Mouse (Mus musculus): Measurements from ENCODE around the gene Pacrg.
A peak's percentile ranks its signal among the peaks of the same experiment; 100 is the strongest.

The Pacrg gene

GRCm38 (mm10) chr17:10840148-10840707, at the start of gene Pacrg, which contains the start of gene Prkn:
Pacrg (minus strand) TSS chr17:10840311.
Prkn (plus strand) TSS chr17:10840384.
- peak; percentile 99 for DNase-seq

- DNase-seq, result no peak
These were observed 47.8 kb upstream of the Pacrg start for GRCm38 (mm10) chr17:10887924-10888323.

- no peak for DNase-seq
These were observed 42.1 kb upstream of the Pacrg start for GRCm38 (mm10) chr17:10882260-10882659.

- DNase-seq, result no peak
These were observed 38.9 kb upstream of the Pacrg start for GRCm38 (mm10) chr17:10878986-10879385.

- DNase-seq, result no peak
These were observed 34.4 kb upstream of the Pacrg start for GRCm38 (mm10) chr17:10874208-10875187.

- DNase-seq, result no peak
These were observed 14.1 kb upstream of the Pacrg start for GRCm38 (mm10) chr17:10854207-10854606.

GRCm38 (mm10) chr17:10840731-10841201, 655 bp upstream of the Pacrg start:
- DNase-seq, result peak; percentile 63 to 74

GRCm38 (mm10) chr17:10818971-10819370, 21.1 kb downstream of the Pacrg start:
- DNase-seq, result no peak

GRCm38 (mm10) chr17:10808571-10808970, 31.5 kb downstream of the Pacrg start:
- DNase-seq, result no peak

GRCm38 (mm10) chr17:10807261-10807998, 32.7 kb downstream of the Pacrg start:
- DNase-seq, result no peak

- no peak for DNase-seq
These were observed 33.4 kb downstream of the Pacrg start for GRCm38 (mm10) chr17:10806692-10807091.

- no peak for DNase-seq
These were observed 48.5 kb downstream of the Pacrg start for GRCm38 (mm10) chr17:10791661-10792060.

GRCm38 (mm10) chr17:10784401-10784920, 55.6 kb downstream of the Pacrg start:
- DNase-seq, result no peak

GRCm38 (mm10) chr17:10776503-10776902, 63.6 kb downstream of the Pacrg start:
- no peak for DNase-seq

- peak in 1 of 2 experiments; percentile 28 for DNase-seq
These were observed 65.6 kb downstream of the Pacrg start for GRCm38 (mm10) chr17:10774468-10774867.

- peak in 1 of 2 experiments; percentile 24 for DNase-seq
These were observed 67.9 kb downstream of the Pacrg start for GRCm38 (mm10) chr17:10772207-10772606.

- DNase-seq, result no peak
These were observed 70.2 kb downstream of the Pacrg start for GRCm38 (mm10) chr17:10769873-10770272.

GRCm38 (mm10) chr17:10766735-10767406, 73.2 kb downstream of the Pacrg start:
- no peak for DNase-seq

GRCm38 (mm10) chr17:10764343-10764742, 75.8 kb downstream of the Pacrg start:
- no peak for DNase-seq

- no peak for DNase-seq
These were observed 82.7 kb downstream of the Pacrg start for GRCm38 (mm10) chr17:10757455-10757854.

- DNase-seq, result peak; percentile 28 to 52
These were observed 95.2 kb downstream of the Pacrg start for GRCm38 (mm10) chr17:10744709-10745461.

Measured in lung, adult 18-20 months (tissue).